ENCODE assay signal across 8 mouse cellular contexts in the genomic region with DNA sequence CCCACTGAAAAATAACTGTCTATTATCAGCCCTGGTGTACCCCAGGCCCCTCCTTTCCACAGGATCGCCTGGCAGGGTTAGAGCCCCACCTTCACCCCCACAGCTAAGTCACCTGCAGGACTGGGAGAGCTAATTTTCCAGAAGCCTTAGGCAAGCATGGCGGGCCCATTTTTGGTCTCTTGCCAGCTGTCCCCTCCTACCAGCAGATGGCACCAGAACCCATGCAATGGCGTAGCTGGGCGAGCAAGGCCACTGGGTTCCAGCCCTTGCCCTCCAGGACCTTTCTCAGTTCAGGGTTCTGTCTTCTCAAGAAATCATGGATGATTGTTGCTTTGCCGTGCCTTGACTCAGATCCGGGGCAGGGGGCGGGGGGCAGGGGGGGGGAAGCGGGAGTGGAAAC. TPM values are rescaled to one million over a fixed set of nuclear protein-coding genes. Genes with fewer than 3 reads are reported as not detected.
DNase-seq lines count a peak whose midpoint lies in the region; ATAC-seq and TF ChIP-seq lines count a peak whose summit lies in the region.
"Had no signal": no experiment of that assay in that cellular context is flagged by ENCODE, and none has a peak within 500 bp of the region (broad histone marks: within the 10 kb centered on the region; RNA-seq: fewer than 3 reads in every experiment).

No protein-coding gene starts in this region.

- no peaks in the 10 kb centered on the region for H3K4me1 ChIP-seq in thymus, adult 2 months (replicated peaks; ENCODE audit: control insufficient read depth, insufficient read depth, low read length)
- no peaks in the 10 kb centered on the region for H3K4me1 ChIP-seq in embryonic facial prominence, embryonic 14.5 days (ENCODE audit: control insufficient read depth, insufficient read depth, low read length)
- H3K4me1 ChIP-seq: megakaryocyte, embryonic 14.5 days had no signal

- no peaks in the 10 kb centered on the region for H3K27me3 ChIP-seq in thymus, adult 2 months (ENCODE audit: control insufficient read depth, insufficient read depth, low read length)
- no peaks in the 10 kb centered on the region for H3K27me3 ChIP-seq in embryonic facial prominence, embryonic 14.5 days (replicated peaks; ENCODE audit: control insufficient read depth, insufficient read depth, low read length)

- H3K9me3 ChIP-seq in embryonic facial prominence, embryonic 14.5 days (ENCODE audit: control insufficient read depth, low read length): no peaks in the 10 kb centered on the region
- H3K9me3 ChIP-seq: megakaryocyte, embryonic 14.5 days had no signal

- ATAC-seq in embryonic facial prominence, embryonic 14.5 days (ENCODE audit: low read depth): no peak

- H3K4me3 ChIP-seq in thymus, adult 2 months (ENCODE audit: control insufficient read depth, insufficient read depth, low read length): no peak overlapping the region
- no peak overlapping the region for H3K4me3 ChIP-seq in embryonic facial prominence, embryonic 14.5 days (ENCODE audit: low read depth, low read length)
- H3K4me3 ChIP-seq: megakaryocyte, embryonic 14.5 days had no signal

- no peak for TF ChIP-seq CTCF in thymus, adult 2 months (IDR thresholded peaks at IDR 0.05; ENCODE audit: borderline replicate concordance, control insufficient read depth, extremely low read depth, insufficient read depth, low read length, poor library complexity)

- H3K27ac ChIP-seq in thymus, adult 2 months (ENCODE audit: control insufficient read depth, insufficient read depth, low read length): no peak overlapping the region
- no peak overlapping the region for H3K27ac ChIP-seq in embryonic facial prominence, embryonic 14.5 days (replicated peaks; ENCODE audit: low read depth, low read length)

- peak; percentile 14 for DNase-seq in thymus, adult 2 months
- no peak for DNase-seq in thymus, adult 18-20 months
- peak; percentile 50 to 55 for DNase-seq in adrenal gland, postnatal 36 days
- peak; percentile 52 for DNase-seq in embryonic facial prominence, embryonic 14.5 days (ENCODE audit: low spot score)
- DNase-seq in kidney, postnatal 10 days: peak; percentile 79
- peak; percentile 77 for DNase-seq in lung, postnatal 14 days
- peak; percentile 41 for DNase-seq in right cerebral cortex, postnatal 25 days

- TF ChIP-seq POLR2A in thymus, adult 2 months (IDR thresholded peaks at IDR 0.05; ENCODE audit: control insufficient read depth, extremely low read depth, insufficient read depth, low read length, poor library complexity): no peak

- WGBS in thymus, adult 2 months: 76% methylated on average over 8 of the region's 8 CpGs
- 63% methylated on average over 6 of the region's 8 CpGs for WGBS in embryonic facial prominence, embryonic 14.5 days

- H3K4me2 ChIP-seq in embryonic facial prominence, embryonic 14.5 days (ENCODE audit: low read depth, low read length): no peak overlapping the region

- no peak overlapping the region for H3K9ac ChIP-seq in embryonic facial prominence, embryonic 14.5 days (ENCODE audit: low read depth, low read length)

- H3K36me3 ChIP-seq in thymus, adult 2 months (ENCODE audit: control insufficient read depth, insufficient read depth, low read length): no peaks in the 10 kb centered on the region
- H3K36me3 ChIP-seq in embryonic facial prominence, embryonic 14.5 days (ENCODE audit: control insufficient read depth, insufficient read depth, low read length): peaks cover 40% of the 10 kb centered on the region

RNA-seq across cellular contexts. Expression of a gene that starts 40.0 kb away (rescaled TPM):
- polyA plus RNA-seq in thymus, adult 2 months (2012; rRNA removed): 3.6 and 4.6 TPM in 2 replicates
- 10 to 100 TPM; 24.7 to 28.3 TPM for total RNA-seq in adrenal gland, postnatal 36 days (2021)
- 23.9 and 27.3 TPM in 2 replicates for polyA plus RNA-seq in embryonic facial prominence, embryonic 14.5 days (2014; fragmentation: Nextera tagmentation; extraction: Ambion mirVana)

Comparison
In these comparisons a context has a peak if more than half of its experiments do, and no peak if none do; other contexts are left out.
1. DNase-seq: peak in thymus, adult 2 months (single experiment), adrenal gland, postnatal 36 days (2 of 2), embryonic facial prominence, embryonic 14.5 days (single experiment), kidney, postnatal 10 days (single experiment), lung, postnatal 14 days (single experiment) and right cerebral cortex, postnatal 25 days (single experiment); none in thymus, adult 18-20 months (0 of 2).